Mouse (Mus musculus): ENCODE results near the gene Zfp536.

The Zfp536 gene

GRCm38 (mm10) chr7:37447523-37447922 lies 325.9 kb downstream of the Zfp536 start:
- no peak for DNase-seq

GRCm38 (mm10) chr7:37439912-37440311 lies 333.5 kb downstream of the Zfp536 start:
- DNase-seq = no peak

- DNase-seq = no peak
These were observed 334.2 kb downstream of the Zfp536 start for GRCm38 (mm10) chr7:37439117-37439844.

GRCm38 (mm10) chr7:37437887-37438286 lies 335.6 kb downstream of the Zfp536 start:
- DNase-seq = no peak

GRCm38 (mm10) chr7:37433156-37433555 lies 340.3 kb downstream of the Zfp536 start:
- DNase-seq = no peak

- DNase-seq = no peak
These were observed 342.0 kb downstream of the Zfp536 start for GRCm38 (mm10) chr7:37431471-37431870.

GRCm38 (mm10) chr7:37426061-37426460 lies 347.4 kb downstream of the Zfp536 start:
- no peak for DNase-seq

- DNase-seq = no peak
These were observed 350.5 kb downstream of the Zfp536 start for GRCm38 (mm10) chr7:37422966-37423365.
